Mouse (Mus musculus) G1E (cell line): ENCODE data around the gene Pla2g3.

Source experiments
- CTCF ChIP-seq: IDR thresholded peaks from 2 replicates; pipeline ENCODE4 v1.5.1; 2012; ENCODE audit warnings: low read depth, low read length, inconsistent platforms, mixed read lengths
- GATA1 ChIP-seq: IDR thresholded peaks from 2 replicates; pipeline ENCODE4 v1.6.1; 2012; ENCODE audit warnings: borderline replicate concordance, low read length, inconsistent platforms, mixed read lengths
- POLR2AphosphoS5 ChIP-seq: IDR thresholded peaks from 2 replicates; pipeline ENCODE4 v1.6.1; 2012; ENCODE audit warnings: low read depth, low read length, inconsistent platforms; ENCODE audit not compliant: insufficient replicate concordance
- TAL1 ChIP-seq: conservative IDR thresholded peaks from 2 replicates; pipeline ENCODE4 v1.6.1; 2012; ENCODE audit warnings: low read depth, low read length, inconsistent platforms, mixed read lengths

DNA sequence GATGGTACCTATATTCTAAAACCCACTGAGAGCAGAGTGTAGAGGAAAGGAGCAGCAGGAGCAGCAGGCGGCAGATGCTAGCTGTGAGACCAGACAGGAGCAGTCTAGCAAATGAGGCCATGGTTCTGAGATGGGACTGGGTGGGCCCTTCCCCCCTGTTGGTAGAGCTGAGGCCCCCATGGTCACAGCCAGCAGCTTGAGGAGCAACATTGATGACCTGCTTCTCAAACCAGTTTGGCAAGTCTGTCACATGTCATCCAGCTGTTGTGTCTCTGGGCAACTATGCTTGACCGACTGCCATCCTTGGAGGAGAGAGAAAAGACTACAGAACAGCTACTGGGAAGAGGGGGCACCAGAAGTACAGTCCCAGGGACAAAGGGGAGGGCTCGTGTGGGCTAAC is 53.8 kb downstream of the Pla2g3 start:
- no peak for TF ChIP-seq CTCF
- TF ChIP-seq GATA1, result no peak
- no peak for TF ChIP-seq POLR2AphosphoS5
- no peak for TF ChIP-seq TAL1
